Mouse (Mus musculus): ENCODE measurements around the gene Ptprn.
A peak's percentile ranks its signal among the peaks of the same experiment; 100 is the strongest.
"Not testable (repeated sequence)": the region's sequence is repeated elsewhere in the genome, so short reads cannot be mapped to it uniquely, and the experiment has no call there.

Ptprn gene

DNA sequence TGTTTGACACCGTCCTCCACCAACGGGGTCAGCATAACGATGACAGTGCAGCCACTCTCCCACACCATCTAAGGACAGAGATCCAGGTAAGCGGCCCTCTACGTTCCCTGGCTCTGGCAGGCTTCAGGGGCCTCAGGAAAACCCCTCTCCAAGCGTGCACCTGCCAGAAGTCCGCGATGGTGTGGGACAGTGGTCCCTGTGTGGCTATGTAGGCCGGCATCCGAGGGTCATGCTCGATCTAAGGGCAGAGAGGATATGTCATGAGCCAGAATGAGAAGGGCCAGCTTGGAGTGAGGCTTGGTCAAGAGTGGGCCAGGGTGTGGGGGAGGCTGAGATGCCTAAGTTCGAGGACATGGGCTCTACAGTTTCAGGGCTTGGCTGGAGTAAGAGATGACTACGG is 12.0 kb downstream of the Ptprn start:
- DNase-seq = no peak

DNA sequence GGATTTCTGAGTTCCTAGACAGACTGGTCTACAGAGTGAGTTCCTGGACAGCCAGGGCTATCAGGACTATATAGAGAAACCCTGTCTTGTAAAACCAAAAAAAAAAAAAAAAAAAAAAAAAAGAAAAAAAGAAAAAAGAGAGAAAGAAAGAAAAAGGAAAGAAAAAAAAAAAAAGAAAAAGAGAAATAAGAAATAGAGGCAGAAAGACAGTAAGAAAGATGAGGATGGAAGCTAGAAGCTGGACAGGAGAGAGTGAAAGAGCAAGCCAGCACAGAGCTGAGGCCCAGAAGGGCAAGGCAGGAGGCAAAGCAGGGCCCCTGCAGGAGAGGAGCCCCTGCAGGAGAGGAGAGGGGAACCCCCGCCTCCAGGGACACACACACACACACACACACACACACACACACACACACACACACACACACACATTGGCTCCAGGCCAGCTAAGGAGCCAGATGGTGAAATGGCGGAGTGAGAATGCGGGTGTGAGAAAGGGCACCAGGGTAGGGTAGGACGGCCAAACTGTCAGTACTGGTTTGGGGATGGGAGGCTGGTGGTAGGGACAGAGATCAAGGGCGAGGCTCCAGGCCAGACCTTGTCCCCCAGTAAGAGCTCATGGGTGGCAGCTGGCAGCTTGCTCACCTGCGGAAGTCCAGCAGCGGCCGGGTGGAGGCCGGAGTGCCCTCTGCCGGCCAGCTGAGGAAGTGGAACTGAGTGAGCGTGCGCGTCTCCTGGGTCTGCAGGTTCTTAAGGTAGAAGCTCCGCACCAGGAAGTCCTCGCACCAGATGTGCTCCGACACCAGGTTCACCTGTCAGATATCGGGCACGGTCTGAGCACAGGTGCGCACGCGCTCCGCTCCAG is 13.0 kb downstream of the Ptprn start:
- DNase-seq = peak; percentile 88 to 92

DNA sequence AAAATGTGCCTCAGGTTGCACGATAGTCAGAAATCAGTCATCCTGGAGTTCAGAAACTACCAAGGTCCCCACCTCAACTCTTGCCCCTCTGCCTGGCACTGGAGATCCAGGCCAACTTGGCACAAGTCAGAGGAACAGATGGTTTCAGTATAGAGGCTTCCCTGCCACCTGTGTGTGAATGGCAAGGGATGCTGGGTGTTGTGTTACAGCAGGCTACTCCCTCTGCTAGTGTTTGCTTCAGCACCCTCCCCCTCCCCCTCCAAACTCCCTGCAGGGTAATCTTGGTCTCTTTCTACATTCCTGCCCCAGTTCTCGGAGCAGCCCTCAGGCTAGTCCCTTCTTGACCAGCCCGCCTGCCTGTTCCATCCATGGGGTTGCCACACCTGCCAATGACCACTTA is 13.8 kb downstream of the Ptprn start:
- no peak for DNase-seq

DNA sequence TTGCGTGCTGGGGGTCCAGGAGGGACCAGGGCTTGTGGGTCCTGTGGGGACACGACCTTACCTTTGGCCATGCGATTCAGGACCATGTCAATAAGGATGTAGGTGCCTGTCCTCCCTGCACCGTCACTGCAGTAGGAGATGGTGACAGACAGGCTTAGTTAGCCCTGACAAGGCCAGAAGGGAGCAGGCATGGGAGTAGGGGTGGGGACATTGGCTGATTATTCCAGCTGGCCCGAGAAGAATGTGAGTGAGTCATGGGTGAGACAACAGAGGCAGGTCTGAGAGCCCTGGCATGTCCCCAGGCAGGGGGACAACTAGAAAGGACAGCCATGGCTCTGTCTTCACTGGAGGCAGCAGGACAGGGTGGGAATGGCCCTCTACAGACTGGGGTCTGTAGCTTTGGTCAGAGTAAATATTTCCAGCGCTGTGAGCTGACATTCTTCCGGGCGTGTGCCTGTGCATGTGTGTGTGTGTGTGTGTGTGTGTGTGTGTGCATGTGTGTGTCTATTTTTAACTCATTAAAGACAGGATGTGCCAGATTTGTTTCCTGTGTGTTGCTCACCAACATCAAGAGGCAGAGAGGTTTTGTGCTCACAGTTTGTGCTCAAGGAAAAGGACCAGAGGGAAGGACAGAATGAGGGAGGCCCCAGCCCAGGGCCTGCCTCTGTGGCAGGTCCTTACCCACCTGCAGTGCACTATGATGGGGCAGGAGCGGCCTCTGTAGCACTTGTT is 16.1 kb downstream of the Ptprn start:
- no peak for DNase-seq

DNA sequence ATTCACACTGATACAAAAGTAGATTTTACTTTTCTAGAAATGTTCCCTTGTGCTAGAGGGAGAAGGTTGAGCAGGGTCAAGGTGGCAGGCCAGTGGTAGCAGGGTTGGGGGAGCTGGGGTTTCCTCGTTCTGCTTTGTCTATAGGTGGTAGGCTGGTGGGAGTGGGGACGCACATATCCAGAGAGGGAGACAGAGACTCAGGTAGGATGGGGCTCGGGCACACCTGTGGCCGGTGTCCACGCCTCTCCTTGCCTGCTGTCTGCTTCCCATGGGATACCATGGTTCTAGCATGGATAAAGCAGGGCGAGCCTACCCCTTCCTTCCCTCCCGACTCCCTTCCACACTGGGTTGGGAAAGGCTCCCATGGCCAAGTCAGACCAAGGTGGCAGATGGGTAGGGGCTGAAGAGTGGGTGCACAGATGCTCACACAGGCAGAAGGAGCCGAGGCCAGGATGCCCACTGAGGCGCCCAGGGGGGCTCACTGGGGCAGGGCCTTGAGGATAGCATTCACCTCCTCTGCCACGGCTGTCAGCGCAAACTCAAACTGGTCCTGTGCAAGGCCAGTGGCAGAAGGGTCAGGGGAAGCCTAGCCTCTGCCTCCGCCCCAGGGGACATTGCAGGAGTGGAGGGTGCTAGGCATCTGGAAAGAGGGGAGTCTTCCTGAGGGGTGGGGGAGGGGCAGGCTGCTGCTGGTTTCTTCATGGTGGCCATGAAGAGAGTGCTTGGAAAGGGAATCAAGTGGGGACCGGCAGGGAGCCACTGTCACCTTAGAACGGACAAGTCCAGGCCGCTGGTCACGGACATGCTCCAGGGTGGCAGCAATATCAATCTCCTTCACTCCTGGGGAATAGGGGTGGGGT is 17.0 kb downstream of the Ptprn start:
- DNase-seq = no peak

DNA sequence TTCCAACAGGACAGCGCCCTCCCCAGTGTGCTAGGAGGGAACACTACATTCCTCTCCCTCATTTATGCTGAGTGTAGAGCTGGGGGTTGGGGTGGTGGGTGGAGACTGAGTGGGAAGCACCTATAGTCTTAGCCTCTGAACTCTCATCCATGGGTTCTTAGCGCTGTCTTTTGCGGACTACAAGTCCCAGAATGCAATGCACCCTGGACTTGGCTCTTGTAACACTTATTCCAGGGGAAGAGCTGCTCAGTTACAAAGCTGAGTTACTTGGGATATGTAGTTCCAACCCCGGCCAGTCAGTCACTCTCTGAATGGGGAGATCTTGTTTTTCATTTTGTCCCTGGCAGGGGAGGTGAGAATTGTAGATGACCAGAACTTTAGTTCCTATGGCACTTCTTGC is 19.5 kb downstream of the Ptprn start:
- peak in 1 of 2 experiments; percentile 63 for DNase-seq

DNA sequence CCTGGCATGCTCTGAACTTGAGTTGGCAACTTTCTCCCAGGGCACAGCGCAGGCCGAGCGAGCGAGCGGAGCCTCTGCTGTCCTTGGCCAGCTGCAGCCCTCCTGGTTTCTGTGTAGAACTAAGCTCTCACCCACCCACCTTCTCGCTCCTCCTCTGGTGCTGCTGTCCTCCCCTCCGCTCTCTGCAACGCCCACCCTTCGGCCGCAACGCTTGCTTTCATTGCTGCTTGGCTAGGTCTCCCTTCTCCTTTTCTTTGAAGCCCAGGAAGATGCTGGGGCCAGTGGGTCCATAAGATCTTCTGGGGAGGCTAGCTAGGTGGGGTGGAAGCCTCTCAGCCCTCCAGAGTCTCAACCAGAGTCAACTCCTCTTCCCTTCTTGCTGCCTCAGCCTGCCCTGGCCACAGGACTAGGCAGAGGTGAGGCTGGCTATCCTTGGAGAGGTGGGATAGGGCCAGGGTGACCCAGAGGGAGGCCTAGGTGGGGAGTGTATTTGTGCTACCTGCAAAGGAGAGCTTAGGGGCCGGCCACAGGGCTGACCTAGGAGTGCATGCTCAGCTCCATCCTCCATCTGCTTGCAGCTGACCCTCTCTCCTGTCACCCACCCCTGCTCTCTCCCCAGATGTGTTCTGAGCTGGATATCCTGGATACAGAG is 20.0 kb downstream of the Ptprn start:
- DNase-seq = no peak

DNA sequence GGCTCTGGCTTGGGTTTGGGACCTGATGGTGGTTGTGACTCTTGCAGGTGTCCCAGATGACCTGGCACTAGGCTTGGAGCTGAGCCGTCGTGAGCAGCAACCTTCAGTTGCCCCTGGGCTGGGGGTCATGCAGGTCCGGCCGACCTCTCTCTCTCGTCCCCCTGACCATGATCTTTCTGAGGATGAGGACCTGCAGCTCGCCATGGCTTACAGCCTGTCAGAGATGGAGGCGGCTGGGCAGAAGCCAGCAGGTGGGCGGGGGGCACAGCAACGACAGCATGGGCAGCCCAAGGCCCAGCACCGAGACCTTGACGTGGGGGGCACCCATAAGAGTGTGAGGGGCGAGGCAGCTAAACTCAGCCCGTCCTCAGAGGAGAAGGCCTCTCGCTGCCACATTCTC is 20.9 kb downstream of the Ptprn start:
- DNase-seq = no peak

DNA sequence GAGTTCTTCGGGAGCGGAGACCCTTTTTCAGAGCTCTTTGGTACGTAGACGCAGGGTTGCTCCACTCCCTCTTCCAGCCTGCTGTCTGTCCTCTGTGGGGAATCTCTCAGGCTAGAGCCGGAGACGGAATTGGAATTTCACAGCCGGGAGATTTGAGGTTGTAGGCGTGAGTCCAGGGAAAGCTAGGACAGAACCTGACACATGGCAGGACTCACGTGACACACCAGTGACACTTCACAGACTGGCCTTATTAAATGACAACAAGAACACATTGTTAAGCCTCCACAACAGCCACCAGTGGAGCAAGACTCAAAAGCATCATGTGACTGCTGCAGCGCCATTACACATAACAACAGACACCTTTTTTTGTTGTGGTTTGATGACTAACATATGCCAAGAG is 24.7 kb downstream of the Ptprn start:
- no peak for DNase-seq

DNA sequence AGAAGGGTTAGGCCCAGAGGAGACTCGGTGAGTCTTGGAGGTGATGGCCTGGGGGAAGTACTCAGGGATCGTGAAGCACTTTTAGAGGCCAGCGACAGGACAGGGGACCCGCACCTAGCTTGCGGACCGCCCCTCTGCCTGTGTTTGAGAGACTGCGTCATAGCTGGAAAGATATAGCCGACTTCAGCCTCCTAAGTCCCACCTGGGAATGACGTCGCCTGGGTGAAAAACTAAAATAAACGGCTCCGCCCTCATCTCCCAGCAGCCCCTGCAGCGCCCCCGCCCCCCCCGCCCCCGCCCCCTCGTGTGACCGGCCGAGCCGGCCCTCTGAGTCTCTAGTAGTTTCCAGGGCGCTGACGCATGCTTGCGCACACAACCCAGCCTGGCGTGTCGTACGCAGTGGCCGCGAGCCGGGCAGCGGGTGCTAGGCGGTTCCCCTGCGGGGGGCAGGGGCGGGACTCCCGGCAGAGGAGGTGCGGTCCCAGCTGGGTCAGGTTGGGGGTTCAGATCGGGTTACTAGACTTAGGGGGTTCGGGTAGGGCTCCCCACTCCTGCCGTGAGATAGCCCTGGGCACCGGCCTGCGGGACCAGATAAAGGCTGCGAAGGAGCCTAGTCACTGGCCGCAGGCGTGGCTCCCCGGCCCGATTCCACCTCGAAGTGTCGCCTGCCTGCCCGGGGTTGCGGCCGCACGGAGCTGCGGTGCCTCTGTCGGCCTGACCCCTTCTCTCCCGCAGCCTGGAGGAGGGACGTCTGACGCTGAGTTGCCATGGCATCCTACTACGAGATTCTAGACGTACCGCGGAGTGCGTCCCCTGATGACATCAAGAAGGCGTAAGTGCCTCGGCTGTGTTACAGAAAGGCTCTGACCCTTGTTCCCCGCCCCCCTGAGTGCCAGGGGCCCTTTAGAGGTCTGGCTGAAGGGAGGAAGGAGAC is 27.9 kb downstream of the Ptprn start, which contains the start of gene Dnajb2:
Gene Dnajb2 (plus strand): TSS at position 290 of the 934 bp plus-strand sequence.
- DNase-seq = peak; percentile 91 to 97

DNA sequence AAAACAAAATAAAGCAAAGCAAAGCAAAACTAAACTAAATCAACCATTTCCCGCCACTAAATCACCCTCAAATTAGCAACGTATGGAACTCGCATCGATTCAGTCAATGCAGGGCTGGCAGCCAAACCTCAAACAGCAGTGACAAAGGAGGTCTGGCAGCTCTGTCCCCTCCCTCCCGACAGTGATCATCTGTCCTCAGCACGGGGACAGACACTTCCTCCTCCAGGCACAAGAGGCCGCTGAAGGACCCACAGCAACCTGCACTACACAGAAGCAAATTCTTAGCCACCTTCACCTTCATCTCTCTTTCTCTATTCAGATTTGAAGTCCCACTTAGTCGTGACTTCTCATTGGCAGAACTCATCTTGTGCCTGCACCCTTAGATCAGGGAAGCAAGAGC is 29.7 kb downstream of the Ptprn start:
- DNase-seq = peak; percentile 76 to 85

DNA sequence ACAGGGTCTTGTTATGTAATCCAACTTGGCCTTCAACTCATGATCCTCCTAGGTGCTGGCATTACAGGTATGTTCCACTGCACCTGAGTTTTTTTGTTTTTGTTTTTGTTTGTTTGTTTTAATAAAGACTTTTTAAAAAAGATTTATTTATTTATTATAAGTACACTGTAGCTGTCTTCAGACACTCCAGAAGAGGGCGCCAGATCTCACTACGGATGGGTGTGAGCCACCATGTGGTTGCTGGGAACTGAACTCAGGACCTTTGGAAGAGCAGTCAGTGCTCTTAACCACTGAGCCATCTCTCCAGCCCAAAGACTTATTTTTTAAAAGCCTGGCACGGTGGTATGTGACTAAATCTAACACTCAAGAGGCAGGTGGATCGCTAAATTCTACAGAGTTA is 31.8 kb downstream of the Ptprn start:
- DNase-seq = not testable (repeated sequence)

DNA sequence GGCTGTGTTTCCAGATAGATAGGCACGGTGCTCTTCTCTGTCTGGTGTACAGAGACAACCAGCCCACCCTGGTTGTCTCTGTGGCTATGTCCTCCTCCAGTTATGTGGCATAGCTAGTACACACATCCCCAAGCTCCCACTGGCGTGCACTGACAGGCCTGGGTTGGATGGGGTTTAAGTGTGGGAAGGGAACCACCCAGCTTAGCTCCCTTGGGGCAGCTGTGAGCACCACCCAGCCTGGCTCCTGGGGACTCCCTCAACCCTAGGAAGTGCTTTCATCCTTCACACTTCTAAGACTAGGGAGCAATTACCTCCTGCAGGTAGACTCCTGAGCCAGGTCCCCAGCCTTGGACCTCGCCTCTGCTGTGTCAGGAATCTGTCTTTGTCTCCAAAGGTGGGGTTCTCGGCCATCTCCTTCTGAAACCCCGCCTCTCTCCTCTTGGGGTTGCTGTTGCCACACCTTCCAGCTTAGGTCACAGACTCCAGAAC is 32.6 kb downstream of the Ptprn start, which contains the start of gene A630095N17Rik:
Gene A630095N17Rik (minus strand): TSS at position 439 of the 489 bp plus-strand sequence.
- DNase-seq = no peak

DNA sequence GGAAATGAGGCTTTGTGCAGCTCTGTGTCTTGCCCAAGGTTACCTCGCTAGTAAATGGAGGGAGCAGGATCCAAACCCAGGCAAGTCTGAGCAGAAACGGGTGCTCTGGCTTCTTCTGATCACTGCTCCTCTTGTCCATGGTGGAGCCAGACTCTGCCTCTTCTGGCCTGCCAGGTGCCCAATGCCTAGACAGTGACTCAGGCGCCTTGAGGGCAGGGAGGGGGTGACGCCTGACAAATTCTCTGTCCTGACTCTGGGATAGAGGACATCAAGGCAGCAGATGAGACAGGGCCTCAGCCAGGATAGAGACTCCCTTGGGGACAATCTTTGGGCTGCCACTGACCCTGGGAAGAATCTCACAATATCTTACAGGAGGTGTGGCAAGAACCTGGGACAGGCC is 33.1 kb downstream of the Ptprn start:
- DNase-seq = no peak

DNA sequence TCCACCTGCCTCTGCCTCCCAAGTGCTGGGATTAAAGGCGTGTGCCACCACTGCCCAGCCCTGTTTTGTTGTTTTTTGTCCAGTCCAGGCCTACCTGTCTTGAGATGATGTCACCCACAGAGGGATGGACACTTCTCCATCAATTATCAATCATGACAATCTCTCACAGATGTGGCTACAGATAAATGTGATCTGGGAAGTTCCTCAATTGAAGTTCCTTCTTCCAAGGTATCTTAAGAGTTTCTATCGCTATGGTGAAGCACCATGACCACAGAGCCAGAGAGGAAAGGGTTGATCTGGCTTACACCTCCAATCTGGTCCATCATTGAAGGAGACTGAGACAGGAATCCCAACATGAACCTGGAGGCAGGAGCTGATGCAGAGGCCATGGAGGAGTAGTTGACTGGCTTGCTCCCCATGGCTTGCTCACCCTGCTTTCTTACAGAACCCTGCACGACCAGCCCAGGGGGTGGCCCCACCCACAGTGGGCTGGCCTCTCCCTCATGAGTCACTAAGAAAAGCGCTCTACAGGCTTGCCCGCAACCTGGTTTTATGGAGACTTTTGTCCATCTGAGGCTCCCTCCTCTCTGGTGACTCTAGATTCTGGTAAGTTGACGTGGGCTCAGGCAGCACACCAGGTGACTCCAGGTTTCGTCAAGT is 33.8 kb downstream of the Ptprn start:
- DNase-seq = no peak

DNA sequence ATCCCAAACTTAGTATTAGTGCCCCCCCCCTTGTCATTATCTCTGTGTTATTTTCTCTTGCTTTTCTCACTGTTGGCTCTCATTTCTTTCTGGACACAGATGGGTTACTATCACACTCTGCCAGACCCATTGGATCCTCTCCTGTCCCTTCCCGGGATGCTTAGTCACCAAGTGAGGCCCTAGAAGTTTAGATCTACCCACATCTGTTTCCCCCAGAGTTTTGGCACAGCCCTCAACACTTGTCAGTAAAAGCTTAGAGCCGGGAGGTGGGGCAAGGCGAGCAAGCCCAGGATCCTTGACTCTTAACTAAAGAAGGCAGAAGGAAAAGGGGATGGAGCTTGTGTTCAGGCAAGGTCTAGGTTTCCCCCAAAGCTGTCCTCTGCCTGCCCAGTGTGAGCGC is 35.1 kb downstream of the Ptprn start:
- DNase-seq = no peak

DNA sequence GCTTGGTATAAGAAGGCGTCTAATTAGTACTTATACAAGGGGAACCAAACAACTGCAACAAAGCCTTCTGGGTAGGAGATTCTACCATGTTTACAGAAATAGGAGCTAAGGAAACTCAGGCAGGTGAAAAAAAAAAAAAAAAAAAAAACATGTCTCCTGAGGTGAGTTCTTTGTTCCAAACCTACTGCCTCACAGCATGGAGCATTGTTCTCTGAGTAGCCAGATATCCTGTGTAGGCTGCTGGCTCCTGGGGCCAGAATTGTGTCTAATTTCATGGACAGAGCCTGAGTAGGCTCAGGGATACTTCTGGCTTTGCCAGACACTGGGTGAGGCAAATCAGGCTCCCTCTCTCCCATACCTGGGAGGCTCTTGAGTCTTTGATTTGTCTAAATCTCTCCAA is 36.6 kb downstream of the Ptprn start:
- no peak for DNase-seq

DNA sequence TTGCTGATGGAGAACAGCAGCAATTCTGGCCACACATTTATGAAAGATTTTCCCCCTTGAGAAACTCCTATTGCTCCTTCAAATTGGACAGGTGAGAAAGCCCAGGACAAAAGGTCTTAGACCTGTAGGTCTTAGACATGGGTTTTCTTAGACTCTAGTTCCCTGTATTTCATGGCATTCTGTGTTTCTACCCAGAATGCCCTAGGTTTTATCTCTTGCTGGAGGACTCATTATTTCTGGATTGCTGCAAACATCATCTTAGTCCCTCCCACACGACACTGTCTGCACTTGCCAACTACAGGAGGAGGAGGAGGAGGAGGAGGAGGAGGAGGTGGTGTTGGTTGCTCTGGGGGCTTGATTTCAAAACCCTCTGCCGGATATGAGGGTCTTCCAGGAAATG is 38.2 kb downstream of the Ptprn start:
- no peak for DNase-seq

DNA sequence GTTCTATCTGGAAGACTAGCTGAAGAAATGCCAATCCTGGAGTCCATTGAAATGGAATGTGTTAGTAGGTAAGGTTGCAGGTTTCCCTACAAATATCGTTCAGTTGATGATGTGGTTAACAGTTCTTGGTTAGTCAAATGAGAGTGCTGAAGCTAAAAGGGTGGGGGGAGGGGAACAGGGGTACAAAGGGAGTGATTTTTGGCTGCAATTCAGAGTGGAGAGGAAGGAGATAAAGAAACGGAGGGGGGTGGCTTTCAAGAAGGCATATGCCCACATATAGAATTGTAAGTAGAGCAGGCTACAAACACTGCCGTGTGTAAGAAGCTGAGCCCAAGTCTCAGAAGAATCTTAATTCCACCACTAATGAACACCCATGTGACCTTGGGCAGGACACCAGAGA is 38.8 kb downstream of the Ptprn start:
- no peak for DNase-seq

DNA sequence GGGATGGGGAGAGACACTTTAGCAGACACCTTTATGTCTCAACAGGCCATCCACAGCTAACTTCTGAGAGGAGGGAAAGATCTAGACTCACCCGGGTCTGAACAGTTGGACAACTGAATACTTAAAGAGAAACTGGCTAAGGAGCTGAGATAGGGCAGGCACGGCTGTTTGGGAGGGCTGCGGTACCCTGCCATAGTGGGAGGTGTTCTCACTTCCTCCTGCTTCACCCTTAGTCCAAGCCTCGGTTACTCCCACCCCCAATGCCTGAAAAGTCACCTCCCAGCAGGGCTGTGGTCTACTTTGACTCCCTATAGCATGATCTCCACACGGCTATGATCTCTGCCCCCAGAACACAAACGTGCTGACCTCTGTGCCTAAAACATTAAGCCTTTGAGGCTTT is 40.8 kb downstream of the Ptprn start:
- no peak for DNase-seq

DNA sequence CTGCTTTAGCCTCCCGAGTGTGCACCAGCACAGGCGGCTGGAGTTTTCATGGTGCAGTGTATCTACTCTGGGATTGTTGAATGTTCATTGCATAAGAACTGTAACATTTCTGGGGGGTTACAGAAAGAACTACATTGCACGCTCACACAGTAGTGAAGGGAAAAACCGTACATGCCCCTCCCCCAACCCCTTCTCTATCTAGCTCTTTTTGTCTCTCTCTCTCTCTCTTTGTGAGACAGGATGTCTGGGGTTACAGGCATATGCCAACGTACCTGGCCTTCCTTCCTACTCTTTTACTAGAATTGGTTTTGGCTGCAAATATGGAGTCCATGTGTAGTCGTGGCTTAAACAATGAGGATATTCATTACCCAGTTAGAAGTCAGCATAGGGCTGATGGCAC is 41.4 kb downstream of the Ptprn start:
- DNase-seq = no peak
